Mouse (Mus musculus) liver, embryonic 18 days (tissue): ENCODE results near the gene Vmn1r225. TPM values are rescaled to one million over a fixed set of nuclear protein-coding genes. Genes with fewer than 3 reads are reported as not detected.

ENCODE experiments used
- polyA plus RNA-seq: library from polyadenylated mRNA; depleted of rRNA; stranded (reverse); fragments of >200 nt; gene quantifications from 2 replicates; pipeline ENCODE4 v1.2.3, GENCODE M21; 2012; rRNA removed

The Vmn1r225 gene
- polyA plus RNA-seq, result not detected in 2 replicates

DNA sequence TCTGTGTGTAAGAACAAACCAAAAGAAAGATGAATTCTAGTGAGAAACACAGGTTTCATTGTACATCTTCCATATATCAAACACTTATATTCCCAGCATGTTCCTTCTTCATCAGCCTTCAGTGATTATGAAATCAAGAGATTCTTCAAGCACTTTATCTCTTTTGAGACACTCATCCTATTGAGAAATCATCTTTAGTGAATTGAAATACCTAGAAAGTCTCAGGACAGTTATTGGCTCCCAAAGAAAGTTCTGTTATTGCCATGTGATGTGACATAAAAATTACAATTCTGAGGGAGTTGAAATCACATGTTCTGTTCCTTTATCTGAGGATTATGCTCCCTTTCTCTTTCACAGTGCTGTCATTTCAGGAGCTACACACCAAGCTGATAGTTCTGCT, at the start of gene Vmn1r225:
Vmn1r225 (plus strand) TSS at position 301 of the 400 bp plus-strand sequence.

DNA sequence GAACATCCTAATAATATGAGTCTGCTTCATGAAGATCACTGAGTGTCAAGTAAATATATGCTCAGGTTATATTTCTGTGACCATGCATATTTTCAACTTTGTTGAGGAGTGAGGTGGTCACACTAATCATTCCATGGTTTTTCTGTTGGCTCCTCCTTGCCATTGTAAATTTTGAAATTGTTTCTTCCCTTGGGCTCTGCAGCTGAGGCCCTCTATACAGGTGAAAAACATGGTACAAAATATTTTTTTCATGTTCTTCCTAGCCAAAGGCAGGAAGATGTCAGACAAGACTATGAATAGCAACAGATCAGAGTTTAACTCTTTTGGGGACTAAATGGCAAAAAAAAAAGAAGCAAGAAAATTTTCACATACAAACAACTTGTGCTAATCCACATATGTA, 16.7 kb upstream of the Vmn1r225 start, which contains the start of gene Vmn2r108:
Vmn2r108 (minus strand) TSS at position 101 of the 400 bp plus-strand sequence.

Other genes with a start within 250 kb of the Vmn1r225 start
- gene Vmn2r106, start 212.6 kb upstream of the Vmn1r225 start, polyA plus RNA-seq, result not detected in 2 replicates
- gene Vmn2r107, start 152.9 kb upstream of the Vmn1r225 start, polyA plus RNA-seq, result not detected in 2 replicates
- gene Vmn1r224, start 84.0 kb upstream of the Vmn1r225 start, polyA plus RNA-seq, result not detected in 2 replicates
- gene Vmn2r108, start 16.8 kb upstream of the Vmn1r225 start, polyA plus RNA-seq, result not detected in 2 replicates
- gene Vmn2r109, start 66.6 kb downstream of the Vmn1r225 start, polyA plus RNA-seq, result not detected in 2 replicates
- gene Vmn2r110, start 98.3 kb downstream of the Vmn1r225 start, polyA plus RNA-seq, result not detected in 2 replicates
- not detected in 2 replicates for gene Fpr-rs3, start 126.7 kb downstream of the Vmn1r225 start, polyA plus RNA-seq
- not detected in 2 replicates for gene Vmn1r226, start 184.7 kb downstream of the Vmn1r225 start, polyA plus RNA-seq
- not detected in 2 replicates for gene Vmn1r227, start 231.7 kb downstream of the Vmn1r225 start, polyA plus RNA-seq